Mouse (Mus musculus) E14TG2a.4 (cell line): ENCODE results near the gene Rhbdl2.

Experiments used
- CTCF ChIP-seq: conservative IDR thresholded peaks from 2 replicates; pipeline ENCODE4 v1.5.1; 2014; ENCODE audit warnings: low read length
- NANOG ChIP-seq: IDR thresholded peaks from 2 replicates; pipeline ENCODE4 v1.6.1; 2014; ENCODE audit warnings: borderline replicate concordance, low read length, mixed read lengths
- POU5F1 ChIP-seq: IDR thresholded peaks from 2 replicates; pipeline ENCODE4 v1.6.1; 2014; ENCODE audit warnings: low read length, borderline replicate concordance

- TF ChIP-seq CTCF (no peak), POU5F1 (no peak), NANOG (no peak)
Measured at GRCm38 (mm10) chr4:123803642-123804041, 16.0 kb downstream of the Rhbdl2 start.
